Mouse (Mus musculus) C2C12 (cell line): Measurements from ENCODE around the gene Sh3tc1.

ENCODE experiments used
- CTCF ChIP-seq: IDR thresholded peaks from one replicate; pipeline ENCODE4 v1.5.1; 2011; ENCODE audit not compliant: control insufficient read depth, insufficient read depth, insufficient read length
- FOSL1 ChIP-seq: IDR thresholded peaks from one replicate; pipeline ENCODE4 v1.8.0; 2011; ENCODE audit warnings: mild to moderate bottlenecking, low read length; ENCODE audit not compliant: poor library complexity, insufficient read depth, severe bottlenecking
- MAX ChIP-seq: IDR thresholded peaks from one replicate; pipeline ENCODE4 v1.6.1; 2011; ENCODE audit warnings: mild to moderate bottlenecking, control low read depth
- MYOD1 ChIP-seq: IDR thresholded peaks from one replicate; pipeline ENCODE4 v1.6.1; 2011; ENCODE audit warnings: low read depth; ENCODE audit not compliant: control insufficient read depth, insufficient read length
- USF1 ChIP-seq: IDR thresholded peaks from one replicate; pipeline ENCODE4 v1.6.1; 2011; ENCODE audit warnings: low read depth, mild to moderate bottlenecking, control low read depth, moderate library complexity

GRCm38 (mm10) chr5:35770891-35771663 lies 31.3 kb upstream of the Sh3tc1 start:
- no peak for TF ChIP-seq CTCF
- no peak for TF ChIP-seq MAX
- TF ChIP-seq USF1 = no peak
- TF ChIP-seq FOSL1 = no peak
- no peak for TF ChIP-seq MYOD1
